Mouse (Mus musculus): ENCODE results near the gene Cryl1.
A peak's percentile ranks its signal among the peaks of the same experiment; 100 is the strongest.

The Cryl1 gene

GRCm38 (mm10) chr14:57316662-57317600 lies 81.4 kb downstream of the Cryl1 start:
- no peak for DNase-seq

GRCm38 (mm10) chr14:57315976-57316375 lies 82.4 kb downstream of the Cryl1 start:
- no peak for DNase-seq

GRCm38 (mm10) chr14:57315551-57315950 lies 82.8 kb downstream of the Cryl1 start:
- DNase-seq, result no peak

- no peak for DNase-seq
Measured at GRCm38 (mm10) chr14:57301600-57302230, 96.6 kb downstream of the Cryl1 start.

GRCm38 (mm10) chr14:57300530-57300929 lies 97.8 kb downstream of the Cryl1 start:
- DNase-seq, result no peak

GRCm38 (mm10) chr14:57297672-57298071 lies 100.7 kb downstream of the Cryl1 start:
- no peak for DNase-seq

GRCm38 (mm10) chr14:57291399-57291942 lies 106.9 kb downstream of the Cryl1 start:
- no peak for DNase-seq

- DNase-seq, result no peak
Measured at GRCm38 (mm10) chr14:57289105-57289504, 109.2 kb downstream of the Cryl1 start.

- peak; percentile 30 for DNase-seq
Measured at GRCm38 (mm10) chr14:57283816-57284215, 114.5 kb downstream of the Cryl1 start.

- no peak for DNase-seq
Measured at GRCm38 (mm10) chr14:57282591-57282990, 115.7 kb downstream of the Cryl1 start.

- DNase-seq, result no peak
Measured at GRCm38 (mm10) chr14:57280835-57281234, 117.5 kb downstream of the Cryl1 start.

GRCm38 (mm10) chr14:57276481-57277012 lies 121.8 kb downstream of the Cryl1 start:
- DNase-seq, result no peak

- DNase-seq, result no peak
Measured at GRCm38 (mm10) chr14:57272341-57272740, 126.0 kb downstream of the Cryl1 start.

GRCm38 (mm10) chr14:57271861-57272260 lies 126.5 kb downstream of the Cryl1 start:
- no peak for DNase-seq

- DNase-seq, result no peak
Measured at GRCm38 (mm10) chr14:57268900-57269299, 129.4 kb downstream of the Cryl1 start.

GRCm38 (mm10) chr14:57268344-57268743 lies 130.0 kb downstream of the Cryl1 start:
- DNase-seq, result peak; percentile 10

- DNase-seq, result no peak
Measured at GRCm38 (mm10) chr14:57263943-57264342, 134.4 kb downstream of the Cryl1 start.

- DNase-seq, result no peak
Measured at GRCm38 (mm10) chr14:57259341-57259740, 139.0 kb downstream of the Cryl1 start.

- no peak for DNase-seq
Measured at GRCm38 (mm10) chr14:57248661-57249060, 149.7 kb downstream of the Cryl1 start.

- DNase-seq, result no peak
Measured at GRCm38 (mm10) chr14:57246575-57246974, 151.8 kb downstream of the Cryl1 start.

- DNase-seq, result no peak
Measured at GRCm38 (mm10) chr14:57242978-57243377, 155.4 kb downstream of the Cryl1 start.

GRCm38 (mm10) chr14:57235276-57235675 lies 163.1 kb downstream of the Cryl1 start:
- no peak for DNase-seq

GRCm38 (mm10) chr14:57234711-57235110 lies 163.6 kb downstream of the Cryl1 start:
- DNase-seq, result no peak

Data from kidney, postnatal 14 days (tissue).